Mouse (Mus musculus) heart, adult 8-10 months (tissue): ENCODE results near the gene Angptl8. TPM values are rescaled to one million over a fixed set of nuclear protein-coding genes. Genes with fewer than 3 reads are reported as not detected.

Source experiments
- DNase-seq: peaks from one replicate; pipeline ENCODE4 v3.0.0; 2022; ENCODE audit warnings: low spot score
- total RNA-seq, 4 experiments: library from RNA; stranded (reverse); gene quantifications; 2 replicates each; pipeline ENCODE4 v1.2.4; 2022

Angptl8 gene
- total RNA-seq, 4 experiments from 2014 or later = 0.38 TPM; not detected in 3

DNA sequence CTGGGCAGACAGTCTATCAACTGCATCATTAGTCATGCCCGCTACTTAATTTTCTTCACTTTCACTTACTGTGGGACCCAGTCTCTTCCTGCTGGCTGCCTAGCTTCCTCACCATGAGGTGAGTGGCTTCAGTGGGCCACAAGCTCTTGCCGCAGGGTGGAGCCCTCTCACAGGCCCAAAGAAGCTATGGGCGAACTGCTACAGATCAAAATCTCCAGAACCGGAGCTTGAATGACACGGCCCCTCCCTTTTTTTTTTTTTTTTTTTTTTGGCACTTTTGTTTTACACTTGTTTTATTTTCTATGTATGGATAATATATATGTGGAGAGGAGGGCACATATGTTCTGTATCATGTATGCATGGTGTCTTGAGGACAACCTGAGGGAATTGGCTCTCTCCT lies 24.1 kb upstream of the Angptl8 start:
- no peak for DNase-seq

DNA sequence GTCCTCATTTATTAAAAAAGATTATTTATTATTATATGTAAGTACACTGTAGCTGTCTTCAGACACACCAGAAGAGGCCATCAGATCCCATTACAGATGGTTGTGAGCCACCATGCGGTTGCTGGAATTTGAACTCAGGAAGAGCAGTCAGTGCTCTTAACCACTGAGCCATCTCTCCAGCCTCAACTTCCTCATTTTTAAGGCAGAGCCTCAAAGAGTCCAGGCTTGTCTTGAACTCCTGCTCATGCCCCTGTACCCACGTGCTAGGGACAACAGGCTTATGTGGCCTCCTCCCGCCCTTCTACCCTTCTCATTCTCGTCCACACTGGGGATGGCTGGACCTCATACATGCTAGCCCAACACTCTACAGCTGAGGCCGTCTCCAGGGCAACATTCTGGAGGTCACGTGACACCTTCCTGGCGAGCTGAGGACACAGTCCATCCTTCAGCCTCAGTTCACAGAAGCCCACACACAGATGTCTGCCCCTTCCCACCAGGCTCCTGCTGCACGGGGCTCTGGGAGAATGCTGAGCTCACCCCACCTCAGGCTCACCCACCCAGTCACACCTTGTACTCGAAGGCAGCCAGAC lies 18.5 kb upstream of the Angptl8 start:
- no peak for DNase-seq

DNA sequence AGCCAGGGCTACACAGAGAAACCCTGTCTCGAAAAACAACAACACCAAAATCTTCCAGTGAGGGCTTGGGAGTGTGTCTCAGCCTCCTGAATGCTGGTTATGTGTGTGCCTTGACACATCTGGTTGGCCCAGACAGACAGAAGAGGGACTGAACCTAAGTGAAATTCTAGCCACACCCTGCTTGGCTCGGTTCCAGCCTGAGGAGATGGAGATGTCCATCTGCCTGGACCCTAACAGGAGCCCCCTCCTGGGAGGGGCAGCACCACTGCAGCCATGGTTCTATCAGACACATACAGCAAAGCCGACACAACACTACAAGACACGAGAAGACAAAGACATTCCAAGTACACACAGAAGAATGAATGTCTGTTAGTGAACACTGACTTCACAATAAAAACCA lies 17.2 kb upstream of the Angptl8 start:
- DNase-seq = no peak

DNA sequence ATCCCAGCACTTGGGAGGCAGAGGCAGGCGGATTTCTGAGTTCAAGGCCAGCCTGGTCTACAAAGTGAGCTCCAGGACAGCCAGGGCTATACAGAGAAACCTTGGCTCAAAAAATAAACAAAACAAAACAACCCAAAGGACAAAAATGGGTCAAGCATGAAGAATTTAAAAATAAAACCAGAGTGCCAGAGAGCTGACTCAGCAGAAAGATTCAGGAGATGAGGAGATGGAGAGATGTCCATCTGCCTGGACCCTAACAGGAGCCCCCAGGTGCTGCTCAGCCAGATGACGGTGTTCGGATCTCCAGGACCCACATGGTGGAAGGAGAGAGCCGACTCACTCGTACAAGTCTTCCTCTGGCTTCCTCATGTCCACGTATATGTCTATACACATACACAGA lies 16.7 kb upstream of the Angptl8 start:
- DNase-seq = no peak

DNA sequence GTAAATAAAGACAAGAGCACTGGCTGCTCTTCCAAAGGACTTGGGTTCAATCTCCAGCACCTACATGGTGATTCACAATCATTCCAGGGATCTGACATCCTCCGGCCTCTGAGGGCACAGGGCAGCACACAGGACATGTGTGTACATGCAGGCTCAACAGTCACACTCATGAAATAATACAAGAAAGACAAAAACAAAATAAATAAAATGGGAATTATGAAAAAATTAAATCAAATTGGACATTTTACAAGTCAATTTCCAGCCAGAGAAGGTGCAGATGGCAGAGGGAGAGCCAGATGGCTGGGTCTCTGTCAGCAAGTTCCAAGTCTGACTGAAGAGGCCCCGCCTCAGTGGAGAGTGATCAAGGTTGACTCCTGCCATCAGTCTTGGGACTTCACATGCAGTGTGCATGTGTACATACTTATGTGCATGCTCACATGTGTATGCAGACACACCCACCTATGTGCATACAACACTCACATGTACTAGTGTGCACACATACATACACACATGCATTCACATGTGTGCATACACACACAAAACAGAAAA lies 16.1 kb upstream of the Angptl8 start:
- no peak for DNase-seq

DNA sequence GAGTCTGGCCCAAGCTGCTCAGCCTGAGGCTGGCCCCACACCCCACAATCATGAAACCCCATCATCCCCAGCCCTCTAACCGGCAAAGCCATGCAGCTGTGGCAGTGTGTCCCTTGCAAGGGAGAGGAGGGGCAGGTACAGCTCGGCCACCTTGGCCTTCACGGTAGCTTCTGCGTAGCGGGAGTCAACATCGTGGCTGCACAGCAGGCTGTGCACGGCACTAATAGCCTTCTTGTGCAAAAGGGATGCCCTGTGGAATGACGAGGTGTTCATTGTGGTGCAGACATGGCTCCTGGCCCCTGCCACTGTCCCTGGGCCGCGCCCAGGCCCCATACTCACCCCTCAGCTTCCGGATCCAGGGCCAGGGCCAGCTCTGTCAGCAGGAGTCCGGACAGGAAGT lies 15.1 kb upstream of the Angptl8 start:
- DNase-seq = no peak

DNA sequence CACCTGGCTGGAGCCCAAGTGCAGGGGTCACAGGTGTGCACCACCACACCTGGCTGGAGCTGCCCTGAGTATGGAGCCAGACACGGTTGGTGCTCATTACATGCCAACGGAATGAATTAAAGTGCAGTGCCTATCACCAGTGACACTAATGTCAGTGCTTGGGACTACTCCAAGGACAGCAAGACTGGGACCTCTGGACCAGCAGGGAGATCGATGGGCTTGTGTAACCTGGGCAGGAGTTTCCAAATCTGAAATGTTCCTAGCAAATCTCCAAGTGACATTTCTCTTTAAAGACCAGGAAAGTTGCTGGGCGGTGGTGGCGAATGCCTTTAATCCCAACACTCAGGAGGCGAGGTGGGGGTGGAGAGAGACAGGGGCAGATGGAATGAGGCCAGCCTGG lies 12.6 kb upstream of the Angptl8 start:
- no peak for DNase-seq

DNA sequence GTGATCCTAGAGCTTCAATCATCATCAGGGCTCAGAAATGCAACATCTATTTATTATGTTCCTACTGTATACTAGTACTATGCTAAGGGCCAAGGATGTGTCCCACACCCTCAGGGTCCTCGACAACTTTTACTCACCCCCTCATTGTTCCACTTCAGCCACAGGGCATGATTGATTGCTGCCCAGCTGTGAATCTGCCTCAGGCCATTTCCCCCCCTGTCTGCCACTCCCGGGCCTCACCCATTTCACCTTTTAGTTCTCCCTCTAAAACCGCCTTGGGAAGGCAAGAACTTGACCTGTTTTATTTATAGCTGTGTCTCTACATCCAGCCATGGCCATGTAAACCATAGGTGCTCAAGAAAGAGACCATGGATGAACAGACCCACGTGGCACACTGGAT lies 11.4 kb upstream of the Angptl8 start:
- no peak for DNase-seq

DNA sequence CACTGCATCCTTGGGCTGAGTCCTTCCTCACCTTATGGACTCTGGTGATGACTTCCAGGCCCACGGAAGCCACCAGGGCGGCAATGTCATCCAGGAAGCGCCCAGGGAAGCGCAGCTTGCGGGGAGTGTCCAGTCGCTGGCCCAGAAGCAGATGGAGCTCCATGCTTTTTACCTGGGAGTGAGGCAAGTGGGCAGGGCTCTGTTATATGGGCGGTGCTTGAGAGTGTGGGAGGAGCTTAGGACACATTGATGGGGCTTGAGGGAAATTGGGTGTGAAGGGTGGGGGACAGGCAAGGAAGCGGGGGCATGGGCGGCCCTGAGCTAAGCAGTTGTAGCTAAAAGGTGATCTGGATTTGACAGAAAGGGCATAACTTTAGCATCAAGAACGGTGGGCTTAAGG lies 10.9 kb upstream of the Angptl8 start:
- DNase-seq = no peak

DNA sequence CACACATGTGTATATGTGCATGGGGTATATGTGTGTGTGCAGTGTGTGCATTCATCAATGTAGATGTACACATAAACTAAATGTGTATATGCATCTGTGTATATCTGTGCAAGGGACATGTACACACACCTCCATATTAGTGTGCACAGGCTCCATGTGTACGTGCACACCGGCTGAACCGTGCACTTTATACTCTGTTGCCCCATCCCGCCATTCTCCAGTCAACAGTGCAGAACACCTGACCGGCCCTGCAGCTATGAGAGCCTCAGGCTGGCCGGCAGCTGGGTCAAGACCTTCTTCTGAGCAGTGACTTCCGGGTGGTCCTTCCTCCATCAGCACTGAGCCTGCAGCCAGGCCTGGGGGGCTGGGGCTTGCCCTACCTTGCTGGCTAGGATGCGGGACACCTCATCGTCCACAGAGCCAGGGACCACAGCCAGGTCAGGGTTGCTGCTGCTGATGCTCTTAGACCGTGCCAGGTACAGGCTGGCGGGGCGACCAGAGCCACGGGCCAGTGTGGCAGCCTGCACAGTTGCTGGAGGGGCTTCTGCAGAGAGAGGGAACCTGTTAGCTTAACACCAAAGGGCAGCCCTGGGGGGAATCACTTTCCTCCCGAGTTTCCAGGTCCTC lies 5.4 kb upstream of the Angptl8 start:
- DNase-seq = no peak

DNA sequence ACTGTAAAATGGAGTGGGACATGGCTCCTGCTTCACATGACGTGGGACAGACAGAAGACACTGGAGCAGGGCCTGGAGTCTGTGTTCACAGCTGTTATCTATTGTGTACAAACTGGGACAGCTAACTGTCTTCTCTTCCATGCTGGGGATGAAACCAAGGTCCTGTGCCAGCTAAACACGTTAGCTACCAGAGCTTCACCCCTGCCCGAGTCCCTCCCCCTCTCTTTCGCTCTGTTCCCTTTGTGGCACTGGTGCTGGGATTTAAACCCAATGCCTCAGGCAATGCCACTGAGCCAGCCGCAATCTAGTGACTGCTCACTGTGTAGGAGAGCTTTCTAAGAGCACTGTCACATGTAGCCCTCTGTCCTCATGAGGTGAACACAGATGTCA lies 4.9 kb upstream of the Angptl8 start:
- no peak for DNase-seq

DNA sequence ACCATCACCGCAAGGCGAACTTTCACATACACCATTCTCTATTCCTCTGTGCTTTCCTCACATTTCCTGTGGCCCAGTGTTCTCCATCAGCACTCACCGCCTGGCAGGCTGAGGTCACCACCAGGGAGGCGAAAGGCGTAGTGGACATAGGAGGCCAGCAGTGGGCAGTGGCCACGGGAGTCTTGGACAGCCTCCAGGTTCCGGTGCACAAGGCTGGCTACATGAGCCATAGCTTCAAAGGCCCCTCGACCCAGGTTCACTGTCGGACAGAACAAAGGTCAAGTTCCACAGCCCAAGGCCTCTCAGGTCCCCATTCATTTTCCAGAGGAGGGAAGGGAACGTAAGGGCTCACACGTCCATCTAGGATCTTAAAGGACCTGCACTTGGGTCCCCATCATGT lies 4.4 kb upstream of the Angptl8 start:
- DNase-seq = no peak

DNA sequence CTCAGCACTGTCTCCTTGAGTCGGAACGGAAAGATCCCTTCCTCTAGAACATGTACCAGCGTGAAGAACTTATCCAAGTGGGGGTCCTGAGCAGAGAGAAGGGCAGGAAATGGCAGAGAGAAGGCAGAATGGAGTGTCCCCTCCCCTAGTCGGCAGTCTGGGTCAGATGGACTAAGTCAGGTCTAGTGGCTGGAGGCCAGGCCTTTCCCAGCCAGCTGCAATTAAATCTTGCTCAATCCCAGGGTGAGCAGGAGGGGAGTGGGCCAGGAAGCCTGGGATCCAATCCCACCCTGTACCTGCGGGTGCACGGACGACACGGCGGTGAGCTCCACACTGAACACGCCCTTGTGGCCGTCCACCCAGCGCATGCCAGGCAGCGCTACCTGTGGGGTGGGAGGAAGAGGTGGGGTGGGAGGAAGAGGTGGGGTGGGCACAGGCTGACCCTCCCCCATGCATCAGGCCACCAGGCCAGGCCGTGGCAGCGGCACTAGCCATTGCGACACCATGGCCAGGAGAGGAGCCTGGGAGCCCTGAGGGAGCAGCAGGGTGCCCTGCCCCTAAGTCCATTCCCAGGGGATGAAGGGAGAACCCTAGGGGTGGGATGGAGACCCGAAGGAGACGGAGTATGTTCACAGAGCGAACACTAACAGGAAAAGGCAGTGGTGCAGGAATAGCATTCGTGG lies 3.6 kb upstream of the Angptl8 start:
- DNase-seq = no peak

DNA sequence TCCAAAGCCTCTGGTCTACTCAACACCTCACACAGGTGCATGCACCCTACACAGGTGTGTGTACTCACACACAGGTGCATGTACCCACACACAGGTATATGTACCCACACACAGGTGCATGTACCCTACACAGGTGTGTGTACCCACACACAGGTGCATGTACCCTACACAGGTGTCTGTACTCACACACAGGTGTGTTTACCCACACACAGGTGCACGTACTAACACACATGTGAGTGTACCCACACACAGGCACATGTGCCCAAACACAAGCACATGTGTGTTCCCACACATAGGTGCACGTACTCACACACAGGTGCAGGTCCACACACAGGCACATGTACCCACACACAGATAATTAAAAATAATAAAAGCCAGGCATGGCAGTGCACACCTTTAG lies 2.4 kb downstream of the Angptl8 start:
- DNase-seq = no peak

DNA sequence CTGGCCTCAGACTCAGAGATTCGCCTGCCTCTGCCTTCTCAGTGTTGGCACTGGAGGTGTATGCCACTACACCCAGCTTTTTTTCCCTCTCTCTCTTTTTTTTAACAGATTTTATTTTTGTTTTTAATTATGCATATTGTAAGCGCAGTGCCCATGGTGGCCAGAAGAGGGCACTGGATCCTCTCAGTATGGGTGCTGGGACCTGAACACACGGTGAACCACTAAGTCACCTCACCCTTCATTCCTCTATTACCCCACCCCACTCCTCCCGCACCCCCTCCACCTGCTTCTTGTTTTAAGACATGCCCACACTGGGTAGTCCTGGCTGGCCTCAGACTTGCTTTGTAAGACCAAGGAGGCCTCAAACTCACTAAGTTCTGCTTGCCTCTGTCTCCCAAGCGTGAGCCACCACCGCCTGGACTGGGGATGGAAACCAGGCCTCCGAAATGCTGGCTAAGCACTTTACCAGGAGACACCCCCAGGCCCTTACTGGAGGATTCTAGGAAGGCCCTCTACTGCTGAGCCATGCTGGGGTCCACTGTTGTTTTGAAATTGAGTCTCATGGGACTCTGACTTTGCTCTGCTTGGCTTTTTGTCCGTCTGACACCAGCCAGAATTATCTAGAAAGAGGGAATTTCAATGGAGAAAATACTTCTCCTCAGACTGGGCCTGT lies 4.9 kb downstream of the Angptl8 start:
- DNase-seq = no peak

DNA sequence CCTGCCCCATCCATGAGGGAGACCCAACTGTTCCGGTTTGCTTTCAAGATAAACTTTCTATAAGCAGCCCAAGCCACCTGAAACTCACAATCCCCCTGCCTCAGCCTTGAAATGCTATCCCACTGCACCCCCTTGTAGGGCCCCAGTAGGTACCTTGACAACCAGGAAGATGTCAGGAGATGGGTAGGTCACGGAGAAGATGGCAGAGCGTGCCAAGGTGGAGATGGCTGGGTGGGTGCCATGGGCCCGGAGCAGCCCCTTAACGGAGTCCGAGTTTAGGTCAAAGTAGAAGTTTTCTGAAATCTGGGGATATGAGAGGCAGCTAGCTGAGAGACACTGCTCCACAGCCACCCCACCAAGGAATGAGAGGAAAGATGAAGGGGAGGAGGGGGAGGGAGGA lies 6.0 kb downstream of the Angptl8 start:
- no peak for DNase-seq

DNA sequence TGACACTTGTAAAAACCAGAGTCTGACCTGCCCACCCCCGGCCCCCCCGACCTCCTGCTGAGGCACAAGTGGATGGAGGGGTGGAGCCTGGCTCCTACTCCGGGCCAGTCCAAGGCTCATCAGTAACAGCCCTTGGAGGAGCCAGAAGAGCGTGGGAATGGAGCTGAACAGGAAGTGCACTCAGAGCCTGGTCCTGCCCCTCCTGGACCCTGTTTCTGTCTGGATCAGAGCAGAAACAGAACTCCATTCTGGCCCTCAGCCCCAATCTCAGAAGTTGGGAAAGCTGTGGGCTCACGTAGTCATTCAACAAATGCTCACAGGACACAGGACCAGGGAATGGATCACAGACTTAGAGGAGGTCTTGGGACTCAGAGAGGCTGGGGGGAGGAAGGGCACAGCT lies 7.1 kb downstream of the Angptl8 start:
- DNase-seq = peak; percentile 68

DNA sequence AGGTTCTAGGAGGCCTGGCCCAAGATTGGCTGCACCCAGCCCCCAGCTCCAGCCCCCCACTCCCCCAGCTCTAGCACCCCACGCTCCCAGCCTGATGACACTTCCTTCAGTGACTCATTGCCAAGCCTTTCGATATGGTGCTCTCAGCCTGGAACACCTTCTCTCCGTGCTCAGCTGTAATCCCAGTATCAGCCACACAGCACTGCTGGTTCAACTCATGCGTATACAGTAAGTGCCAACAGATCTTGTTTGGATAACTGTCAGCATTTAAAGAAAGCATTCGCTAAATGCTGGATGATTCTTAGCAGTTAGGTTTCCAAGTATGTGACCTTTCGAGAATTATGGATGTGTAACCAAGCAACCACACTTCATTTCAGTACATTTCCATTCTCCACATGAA lies 7.8 kb downstream of the Angptl8 start:
- DNase-seq = no peak

DNA sequence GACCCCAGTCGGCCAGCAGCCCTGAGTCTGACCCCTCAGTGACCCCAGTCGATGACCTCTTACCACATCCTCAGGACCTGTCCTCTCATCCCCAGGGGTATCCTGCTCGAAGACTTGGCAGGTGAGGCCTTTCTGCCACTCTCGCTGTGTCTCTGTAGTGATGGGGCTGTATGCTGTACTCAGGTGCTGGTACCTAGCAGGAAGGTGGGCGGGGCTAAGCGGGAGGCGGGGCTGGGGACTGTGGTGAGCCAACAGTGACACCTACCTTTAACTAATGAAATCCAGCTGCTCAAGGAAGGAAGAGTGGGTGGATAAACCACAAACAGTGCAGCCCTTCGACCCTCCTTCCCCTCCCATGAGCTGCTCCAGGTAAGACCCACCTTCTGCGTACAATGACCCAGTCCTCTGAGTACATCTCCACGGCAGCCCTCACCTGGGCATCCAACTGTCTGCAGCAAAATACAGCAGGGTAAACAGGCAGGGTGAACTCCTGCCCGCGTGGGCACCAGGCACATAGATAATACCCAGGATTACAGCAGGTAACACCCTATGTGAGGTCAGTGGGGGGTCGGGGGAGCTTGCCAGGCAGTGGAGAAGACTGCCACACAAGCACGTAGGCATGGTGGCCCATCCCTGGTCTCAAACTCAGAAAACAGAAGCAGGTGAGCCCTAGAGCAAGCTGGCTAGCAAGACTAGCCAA lies 10.2 kb downstream of the Angptl8 start:
- no peak for DNase-seq

DNA sequence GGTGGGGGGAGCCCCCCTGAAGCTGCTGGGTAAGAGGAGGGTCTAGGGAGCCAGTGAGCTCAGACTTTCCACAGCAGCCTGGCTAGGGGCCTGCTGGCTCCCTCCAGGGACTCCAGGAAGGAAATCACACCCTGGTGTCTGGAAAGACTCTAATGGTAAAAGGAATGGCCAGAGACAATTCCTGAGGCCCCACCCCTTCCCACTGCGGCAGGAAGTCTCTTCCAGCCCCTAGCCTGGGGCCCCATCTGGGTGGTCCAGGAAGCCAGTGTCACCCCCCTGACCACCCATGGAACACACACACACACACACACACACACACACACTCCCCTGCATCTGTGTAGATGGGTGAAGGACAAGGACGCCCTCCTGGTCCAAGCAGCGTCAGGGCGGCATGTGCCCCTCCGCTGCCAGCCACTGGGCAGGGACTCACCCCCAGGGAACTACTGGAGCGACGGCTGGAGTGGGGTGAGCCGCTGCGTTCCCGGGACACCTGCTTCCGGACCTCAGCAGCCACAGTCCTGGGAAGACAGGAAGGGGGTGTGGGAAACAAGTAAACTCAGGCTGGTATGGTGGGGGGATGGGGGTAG lies 11.5 kb downstream of the Angptl8 start:
- DNase-seq = peak; percentile 89

DNA sequence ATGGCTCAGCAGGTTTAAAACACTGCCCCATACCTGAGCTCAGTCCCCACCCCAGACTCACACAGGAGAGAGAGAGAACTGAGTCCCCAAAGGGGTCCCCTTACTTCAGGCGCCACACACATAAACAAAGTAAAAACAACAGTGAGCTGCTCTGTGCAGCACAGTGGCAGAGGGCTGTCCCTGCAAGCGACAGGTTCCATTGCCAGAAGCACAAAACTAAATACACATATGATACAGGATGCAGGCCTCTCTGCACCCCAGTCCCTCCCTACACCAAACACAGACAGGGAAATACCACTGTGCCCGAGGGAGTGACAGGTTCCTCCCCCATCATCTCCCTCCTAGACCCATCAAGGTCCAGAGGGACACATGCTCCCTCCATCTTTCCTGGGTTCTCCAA lies 12.1 kb downstream of the Angptl8 start:
- no peak for DNase-seq

DNA sequence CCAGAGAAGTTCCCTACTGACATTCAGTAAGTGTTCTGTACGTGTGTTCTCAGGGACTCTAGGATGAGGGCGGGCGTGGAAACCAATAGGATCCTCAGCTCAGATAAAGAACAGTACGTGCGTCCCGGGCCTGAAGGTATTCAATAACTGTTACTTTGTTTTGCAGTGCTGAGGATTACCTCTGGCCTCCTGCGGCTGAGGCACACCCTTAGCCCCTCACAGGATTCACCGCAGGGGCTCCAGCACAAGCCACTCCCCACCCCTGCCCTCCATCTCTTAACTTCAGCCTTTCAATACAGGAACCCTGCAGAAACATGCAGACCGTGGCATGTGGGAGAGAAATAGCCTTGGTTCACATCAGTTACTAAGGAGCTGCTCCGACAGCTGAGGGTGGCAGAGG lies 12.6 kb downstream of the Angptl8 start:
- no peak for DNase-seq
